Mouse (Mus musculus) kidney, postnatal 14 days (tissue): ENCODE results near the gene Olfr697.
"Not testable (repeated sequence)": the region's sequence is repeated elsewhere in the genome, so short reads cannot be mapped to it uniquely, and the experiment has no call there.

ENCODE experiments used
- DNase-seq: peaks from one replicate; pipeline ENCODE4 v3.0.0; 2022; ENCODE audit warnings: mixed read lengths

Olfr697 gene

GRCm38 (mm10) chr7:106742343-106742742 is at the start of gene Olfr697:
TSS of gene Olfr697 (minus strand) at chr7:106742443.
- DNase-seq = no peak

DNA sequence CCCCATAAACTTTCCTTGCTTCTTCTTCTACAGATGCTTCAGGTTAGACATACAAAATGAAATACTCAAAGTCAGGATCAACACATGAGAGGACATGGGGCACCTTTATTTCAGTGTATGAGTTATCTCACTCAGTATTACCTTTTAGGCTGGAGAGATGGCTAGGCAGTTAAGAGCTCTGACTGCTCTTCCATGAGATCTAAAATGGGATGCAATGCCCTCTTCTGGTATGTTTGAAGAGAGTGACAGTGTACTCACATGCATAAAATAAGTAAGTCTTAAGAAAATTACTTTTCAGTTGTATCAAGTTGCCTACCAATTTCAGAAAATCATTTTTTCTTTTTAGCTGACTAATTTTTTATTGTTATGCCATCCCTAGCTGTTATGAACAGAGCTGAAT is 46.1 kb upstream of the Olfr697 start:
- DNase-seq = no peak

DNA sequence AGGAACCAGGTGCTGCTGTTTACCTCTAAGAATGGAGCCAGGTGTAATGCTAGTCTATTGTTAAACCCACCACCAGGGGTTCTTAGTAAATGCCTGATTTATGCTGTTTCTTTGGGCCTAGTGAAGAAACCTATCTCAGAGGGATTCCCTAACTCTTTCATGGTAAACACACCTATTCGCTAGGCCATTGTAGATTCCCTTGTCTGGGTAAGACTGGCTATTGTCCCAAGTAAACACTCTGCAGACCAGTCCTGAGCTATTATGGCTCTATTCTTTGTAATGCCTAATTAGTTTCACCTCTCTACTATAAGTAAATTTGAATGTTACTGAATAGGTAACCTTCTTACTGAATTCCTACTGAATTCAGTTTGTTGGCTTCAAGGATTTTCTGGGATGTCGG is 18.8 kb upstream of the Olfr697 start:
- not testable (repeated sequence) for DNase-seq

DNA sequence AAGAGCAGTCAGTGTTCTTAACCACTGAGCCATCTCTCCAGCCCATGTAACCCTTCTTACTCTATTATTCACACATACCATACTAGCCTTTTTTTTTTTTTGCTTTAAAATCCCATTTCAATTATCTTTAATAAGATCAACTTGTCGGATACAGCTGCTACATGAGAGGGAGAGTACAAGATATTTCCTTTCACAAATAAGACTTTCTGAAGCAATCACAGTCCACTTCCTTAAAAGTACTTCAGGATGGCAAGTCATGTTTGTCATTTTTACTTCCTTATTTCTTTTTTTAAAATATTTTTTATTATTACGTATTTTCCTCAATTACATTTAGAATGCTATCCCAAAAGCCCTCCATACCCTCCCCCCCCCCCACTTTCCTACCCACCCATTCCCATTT is 16.6 kb upstream of the Olfr697 start:
- no peak for DNase-seq

GRCm38 (mm10) chr7:106755297-106755696 is 13.1 kb upstream of the Olfr697 start, which contains the start of gene Olfr698:
TSS of gene Olfr698 (minus strand) at chr7:106755397.
- no peak for DNase-seq

DNA sequence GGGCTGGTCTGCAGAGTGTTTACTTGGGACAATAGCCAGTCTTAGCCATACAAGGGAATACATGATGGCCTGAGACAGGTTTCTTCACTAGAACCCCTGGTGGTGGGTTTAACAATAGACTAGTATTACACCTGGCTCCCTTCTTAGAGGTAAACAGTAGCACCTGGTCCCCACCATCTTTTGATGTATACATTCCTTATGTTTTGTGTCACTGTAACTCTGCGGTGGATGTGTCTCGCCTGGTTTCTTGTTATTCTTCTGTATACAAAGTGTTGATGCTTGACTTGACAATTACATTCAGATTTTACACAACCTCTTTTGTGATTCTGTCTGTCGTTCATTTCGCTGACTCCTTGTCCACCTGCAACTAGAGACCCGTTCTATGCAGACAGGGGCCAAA is 3.6 kb upstream of the Olfr697 start:
- DNase-seq = no peak

- DNase-seq = no peak
These were observed 5.2 kb downstream of the Olfr697 start for GRCm38 (mm10) chr7:106737028-106737427.

GRCm38 (mm10) chr7:106733717-106734116 is 8.5 kb downstream of the Olfr697 start:
- no peak for DNase-seq

GRCm38 (mm10) chr7:106725654-106726053 is 16.6 kb downstream of the Olfr697 start:
- not testable (repeated sequence) for DNase-seq

DNA sequence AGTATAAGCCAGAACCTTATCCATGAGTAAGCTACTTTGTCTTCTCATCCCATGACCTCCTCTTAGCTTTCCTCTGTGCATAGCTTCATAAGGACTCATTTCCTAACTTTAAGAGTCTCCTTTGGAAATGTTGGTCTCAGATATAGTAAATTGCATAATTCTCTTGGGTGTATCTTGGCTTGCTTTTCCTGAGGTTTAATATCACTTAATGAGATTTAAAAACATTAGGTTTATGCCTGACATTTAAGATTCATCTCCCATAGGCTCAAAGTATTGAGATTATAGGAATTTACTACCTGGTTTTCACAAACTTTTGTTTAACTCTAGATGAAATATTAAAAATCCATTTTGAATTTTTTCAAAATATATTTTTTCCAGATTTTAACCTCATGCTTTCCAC is 25.9 kb downstream of the Olfr697 start, which contains the start of gene Olfr695:
Olfr695 (minus strand) TSS at position 101 of the 400 bp plus-strand sequence.
- no peak for DNase-seq

- no peak for DNase-seq
These were observed 30.8 kb downstream of the Olfr697 start for GRCm38 (mm10) chr7:106711463-106711862.

DNA sequence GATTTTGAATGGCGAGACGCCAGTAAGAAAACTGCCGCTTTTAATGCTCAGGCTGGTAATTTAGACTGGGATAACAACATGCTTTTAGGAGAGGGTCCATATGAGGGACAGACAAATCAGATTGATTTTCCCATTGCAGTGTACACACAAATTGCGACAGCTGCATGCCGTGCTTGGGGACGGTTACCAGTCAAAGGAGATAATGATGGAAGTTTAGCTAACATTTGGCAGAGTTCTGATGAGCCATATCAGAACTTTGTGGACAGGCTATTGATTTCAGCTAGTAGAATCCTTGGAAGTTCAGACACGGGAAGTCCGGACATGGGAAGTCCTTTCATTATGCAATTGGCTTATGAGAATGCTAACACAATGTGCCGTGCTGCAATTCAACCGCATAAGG is 34.5 kb downstream of the Olfr697 start:
- DNase-seq = not testable (repeated sequence)

DNA sequence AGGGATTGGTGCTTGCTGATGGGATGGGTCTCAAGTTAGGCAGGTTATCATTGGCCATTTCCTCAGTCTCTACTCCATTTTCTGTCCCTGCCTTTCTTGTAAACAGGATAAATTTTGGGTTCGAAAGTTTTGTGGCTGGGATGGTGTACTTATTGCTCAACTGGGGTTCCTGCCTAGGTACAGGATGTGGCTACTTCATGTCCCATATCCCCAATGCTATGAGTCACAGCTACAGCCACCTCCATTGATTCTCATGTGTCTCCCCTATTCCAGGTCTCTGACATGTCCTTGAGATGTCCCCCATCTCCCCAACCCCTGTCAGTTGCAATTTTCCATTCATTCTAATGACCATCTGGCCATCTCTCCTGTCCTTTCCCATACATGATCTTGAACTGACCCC is 45.4 kb downstream of the Olfr697 start:
- DNase-seq = no peak

- no peak for DNase-seq
These were observed 49.3 kb downstream of the Olfr697 start for GRCm38 (mm10) chr7:106692976-106693375.

DNA sequence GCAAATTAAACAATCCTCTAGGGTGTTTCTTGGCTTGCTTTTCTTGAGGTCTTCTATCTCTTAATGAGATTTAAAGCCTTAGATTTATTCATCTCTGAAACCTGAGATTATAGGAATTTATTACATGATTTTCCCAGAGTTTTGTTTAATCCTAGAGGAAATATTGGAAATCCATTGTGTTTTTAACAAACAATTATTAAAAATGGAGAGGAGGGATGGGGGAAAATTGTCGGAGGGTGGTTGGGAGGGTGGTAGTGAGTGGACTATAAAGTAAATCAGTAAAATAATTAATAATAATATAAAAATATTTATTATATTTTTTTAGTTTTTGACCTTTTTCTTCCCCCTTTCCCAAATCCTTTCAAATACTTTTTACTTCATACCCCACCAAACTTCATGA is 50.5 kb downstream of the Olfr697 start, which contains the start of gene Olfr694:
Olfr694 (minus strand) TSS at position 101 of the 400 bp plus-strand sequence.
- no peak for DNase-seq
